8 mouse cellular contexts compared by ENCODE assay signal in genomic region chr19:45542061-45542460, GRCm38 (mm10). TPM values are rescaled to one million over a fixed set of nuclear protein-coding genes. Genes with fewer than 3 reads are reported as not detected.
DNase-seq lines count a peak whose midpoint lies in the region; ATAC-seq lines count a peak whose summit lies in the region.

No protein-coding gene starts in this region.

- ATAC-seq in liver, embryonic 11.5 days (replicated peaks; ENCODE audit: low FRiP score): no peak
- ATAC-seq in embryonic facial prominence, embryonic 12.5 days (ENCODE audit: insufficient number of reproducible peaks, insufficient read depth, low FRiP score, low TSS enrichment): no peak
- ATAC-seq in intestine, embryonic 15.5 days: no peak
- no peak for ATAC-seq in neural tube, embryonic 13.5 days (ENCODE audit: low read depth)

- 29% methylated on average over 3 of the region's 3 CpGs for WGBS in liver, embryonic 11.5 days
- 20% methylated on average over 3 of the region's 3 CpGs for WGBS in embryonic facial prominence, embryonic 12.5 days
- WGBS in intestine, embryonic 15.5 days: 27% methylated on average over 3 of the region's 3 CpGs
- 12% methylated on average over 3 of the region's 3 CpGs for WGBS in neural tube, embryonic 13.5 days

- H3K4me2 ChIP-seq in liver, embryonic 11.5 days: peak overlapping the region; percentile 68
- H3K4me2 ChIP-seq in embryonic facial prominence, embryonic 12.5 days (replicated peaks): peak overlapping the region; percentile 90
- H3K4me2 ChIP-seq in intestine, embryonic 15.5 days (replicated peaks): peak overlapping the region; percentile 92
- H3K4me2 ChIP-seq in neural tube, embryonic 13.5 days: peak overlapping the region; percentile 60

- no peaks in the 10 kb centered on the region for H3K9me3 ChIP-seq in liver, embryonic 11.5 days (ENCODE audit: control insufficient read depth, low read length)
- no peaks in the 10 kb centered on the region for H3K9me3 ChIP-seq in embryonic facial prominence, embryonic 12.5 days
- no peaks in the 10 kb centered on the region for H3K9me3 ChIP-seq in intestine, embryonic 15.5 days
- H3K9me3 ChIP-seq in neural tube, embryonic 13.5 days: no peaks in the 10 kb centered on the region

- H3K4me3 ChIP-seq in liver, embryonic 11.5 days (ENCODE audit: low read depth, low read length): peak overlapping the region; percentile 48
- peak overlapping the region; percentile 39 for H3K4me3 ChIP-seq in embryonic facial prominence, embryonic 12.5 days
- peak overlapping the region; percentile 37 for H3K4me3 ChIP-seq in intestine, embryonic 15.5 days (replicated peaks)
- H3K4me3 ChIP-seq in neural tube, embryonic 13.5 days: peak overlapping the region; percentile 32; the same call in 1 of the 2 replicates

- peak overlapping the region; percentile 49 for H3K9ac ChIP-seq in liver, embryonic 11.5 days (ENCODE audit: low read depth, low read length)
- H3K9ac ChIP-seq in embryonic facial prominence, embryonic 12.5 days: peak overlapping the region; percentile 52; the same call in 1 of the 2 replicates
- peak overlapping the region; percentile 14; the same call in 1 of the 2 replicates for H3K9ac ChIP-seq in intestine, embryonic 15.5 days
- peak overlapping the region; percentile 66 for H3K9ac ChIP-seq in neural tube, embryonic 13.5 days

- H3K4me1 ChIP-seq in liver, embryonic 11.5 days (replicated peaks; ENCODE audit: control insufficient read depth, insufficient read depth, low read length): peaks cover 11% of the 10 kb centered on the region
- H3K4me1 ChIP-seq in embryonic facial prominence, embryonic 12.5 days: peaks cover 19% of the 10 kb centered on the region; the same call in 1 of the 2 replicates
- peaks cover 7% of the 10 kb centered on the region for H3K4me1 ChIP-seq in intestine, embryonic 15.5 days (replicated peaks)
- H3K4me1 ChIP-seq in neural tube, embryonic 13.5 days (replicated peaks): peaks cover 73% of the 10 kb centered on the region

- no peak for DNase-seq in liver, embryonic 11.5 days (ENCODE audit: low spot score)
- no peak for DNase-seq in liver
- no peak for DNase-seq in urinary bladder, postnatal 4 days (ENCODE audit: low spot score in 2 of 2)
- DNase-seq in cerebellum, adult 9-10 months: no peak
- DNase-seq in thymus, adult 18-20 months: no peak

- H3K27ac ChIP-seq in liver, embryonic 11.5 days (ENCODE audit: low read depth, low read length): no peak overlapping the region
- H3K27ac ChIP-seq in embryonic facial prominence, embryonic 12.5 days: no peak overlapping the region
- no peak overlapping the region for H3K27ac ChIP-seq in intestine, embryonic 15.5 days
- peak overlapping the region; percentile 91 for H3K27ac ChIP-seq in neural tube, embryonic 13.5 days (replicated peaks)

- peaks cover 41% of the 10 kb centered on the region for H3K27me3 ChIP-seq in liver, embryonic 11.5 days (replicated peaks; ENCODE audit: control insufficient read depth, insufficient read depth, low read length)
- peaks cover 58% of the 10 kb centered on the region for H3K27me3 ChIP-seq in embryonic facial prominence, embryonic 12.5 days
- peaks cover 25% of the 10 kb centered on the region for H3K27me3 ChIP-seq in intestine, embryonic 15.5 days (replicated peaks)
- peaks cover 41% of the 10 kb centered on the region for H3K27me3 ChIP-seq in neural tube, embryonic 13.5 days

- no peaks in the 10 kb centered on the region for H3K36me3 ChIP-seq in liver, embryonic 11.5 days (ENCODE audit: control insufficient read depth, insufficient read depth, low read length)
- H3K36me3 ChIP-seq in embryonic facial prominence, embryonic 12.5 days: no peaks in the 10 kb centered on the region
- H3K36me3 ChIP-seq in intestine, embryonic 15.5 days: no peaks in the 10 kb centered on the region
- H3K36me3 ChIP-seq in neural tube, embryonic 13.5 days: no peaks in the 10 kb centered on the region

RNA-seq across cellular contexts. Expression of gene Poll, which starts 18.3 kb away (rescaled TPM):
- polyA plus RNA-seq in liver, embryonic 11.5 days (2014; fragmentation: Nextera tagmentation; extraction: Ambion mirVana): 15.2 TPM in 2 replicates
- 15.6 and 17.6 TPM in 2 replicates for polyA plus RNA-seq in embryonic facial prominence, embryonic 12.5 days (2016; fragmentation: Nextera tagmentation; extraction: Ambion mirVana)
- polyA plus RNA-seq in intestine, embryonic 15.5 days (2015; fragmentation: Nextera tagmentation; extraction: Ambion mirVana): 13.3 and 14.0 TPM in 2 replicates
- 12.0 and 14.2 TPM in 2 replicates for polyA plus RNA-seq in neural tube, embryonic 13.5 days (2015; fragmentation: Nextera tagmentation; extraction: Ambion mirVana)

RNA-seq across cellular contexts. Expression of gene Gm17018, which starts 18.4 kb away (rescaled TPM):
- 34.7 and 36.8 TPM in 2 replicates for polyA plus RNA-seq in liver, embryonic 11.5 days (2014; fragmentation: Nextera tagmentation; extraction: Ambion mirVana)
- 43.3 and 43.8 TPM in 2 replicates for polyA plus RNA-seq in embryonic facial prominence, embryonic 12.5 days (2016; fragmentation: Nextera tagmentation; extraction: Ambion mirVana)
- polyA plus RNA-seq in intestine, embryonic 15.5 days (2015; fragmentation: Nextera tagmentation; extraction: Ambion mirVana): 36.2 and 38.2 TPM in 2 replicates
- polyA plus RNA-seq in neural tube, embryonic 13.5 days (2015; fragmentation: Nextera tagmentation; extraction: Ambion mirVana): 63.4 and 66.7 TPM in 2 replicates

Comparison
In these comparisons a context has a peak if more than half of its experiments do, and no peak if none do; other contexts are left out.
1. H3K9ac ChIP-seq: peak in every context shown above with its lines; median percentile 66 in neural tube, embryonic 13.5 days; 52 in embryonic facial prominence, embryonic 12.5 days; 49 in liver, embryonic 11.5 days; 14 in intestine, embryonic 15.5 days.